Mouse (Mus musculus): ENCODE results near the gene Bcas1.

Bcas1 gene

GRCm38 (mm10) chr2:170418748-170419147, 8.9 kb downstream of the Bcas1 start:
- DNase-seq (ENCODE audit: low spot score in 2 of 2) = no peak

GRCm38 (mm10) chr2:170411490-170412168, 16.0 kb downstream of the Bcas1 start:
- DNase-seq (ENCODE audit: low spot score in 2 of 2) = no peak

GRCm38 (mm10) chr2:170410677-170411489, 16.8 kb downstream of the Bcas1 start:
- DNase-seq (ENCODE audit: low spot score in 2 of 2) = no peak

GRCm38 (mm10) chr2:170406438-170406837, 21.2 kb downstream of the Bcas1 start:
- peak; percentile 20 to 50 for DNase-seq (ENCODE audit: low spot score in 2 of 2)

- DNase-seq (ENCODE audit: low spot score in 2 of 2) = no peak
Observed at GRCm38 (mm10) chr2:170404781-170405573, 22.7 kb downstream of the Bcas1 start.

GRCm38 (mm10) chr2:170403666-170404385, 23.8 kb downstream of the Bcas1 start:
- peak in 1 of 2 experiments; percentile 16 for DNase-seq (ENCODE audit: low spot score in 2 of 2)

- peak; percentile 27 to 65 for DNase-seq (ENCODE audit: low spot score in 2 of 2)
Observed at GRCm38 (mm10) chr2:170401211-170401799, 26.3 kb downstream of the Bcas1 start.

GRCm38 (mm10) chr2:170400666-170401065, 27.0 kb downstream of the Bcas1 start:
- no peak for DNase-seq (ENCODE audit: low spot score in 2 of 2)

GRCm38 (mm10) chr2:170391994-170392393, 35.7 kb downstream of the Bcas1 start:
- no peak for DNase-seq (ENCODE audit: low spot score in 2 of 2)

- no peak for DNase-seq (ENCODE audit: low spot score in 2 of 2)
Observed at GRCm38 (mm10) chr2:170388320-170388719, 39.3 kb downstream of the Bcas1 start.

GRCm38 (mm10) chr2:170385556-170385955, 42.1 kb downstream of the Bcas1 start:
- no peak for DNase-seq (ENCODE audit: low spot score in 2 of 2)

GRCm38 (mm10) chr2:170384770-170385169, 42.9 kb downstream of the Bcas1 start:
- DNase-seq (ENCODE audit: low spot score in 2 of 2) = no peak

GRCm38 (mm10) chr2:170373391-170373790, 54.3 kb downstream of the Bcas1 start:
- DNase-seq (ENCODE audit: low spot score in 2 of 2) = no peak

- no peak for DNase-seq (ENCODE audit: low spot score in 2 of 2)
Observed at GRCm38 (mm10) chr2:170365676-170366075, 62.0 kb downstream of the Bcas1 start.

GRCm38 (mm10) chr2:170365271-170365670, 62.4 kb downstream of the Bcas1 start:
- no peak for DNase-seq (ENCODE audit: low spot score in 2 of 2)

- no peak for DNase-seq (ENCODE audit: low spot score in 2 of 2)
Observed at GRCm38 (mm10) chr2:170356667-170357374, 70.8 kb downstream of the Bcas1 start.

GRCm38 (mm10) chr2:170354963-170355367, 72.7 kb downstream of the Bcas1 start:
- DNase-seq (ENCODE audit: low spot score in 2 of 2) = peak; percentile 48 to 75

GRCm38 (mm10) chr2:170352273-170352672, 75.4 kb downstream of the Bcas1 start:
- DNase-seq (ENCODE audit: low spot score in 2 of 2) = no peak

- no peak for DNase-seq (ENCODE audit: low spot score in 2 of 2)
Observed at GRCm38 (mm10) chr2:170351847-170352246, 75.8 kb downstream of the Bcas1 start.

GRCm38 (mm10) chr2:170349784-170350183, 77.9 kb downstream of the Bcas1 start:
- DNase-seq (ENCODE audit: low spot score in 2 of 2) = no peak

All from frontal cortex, postnatal 10 days (tissue).